Comparison of ENCODE assay signal across 12 mouse cellular contexts in the genomic region with DNA sequence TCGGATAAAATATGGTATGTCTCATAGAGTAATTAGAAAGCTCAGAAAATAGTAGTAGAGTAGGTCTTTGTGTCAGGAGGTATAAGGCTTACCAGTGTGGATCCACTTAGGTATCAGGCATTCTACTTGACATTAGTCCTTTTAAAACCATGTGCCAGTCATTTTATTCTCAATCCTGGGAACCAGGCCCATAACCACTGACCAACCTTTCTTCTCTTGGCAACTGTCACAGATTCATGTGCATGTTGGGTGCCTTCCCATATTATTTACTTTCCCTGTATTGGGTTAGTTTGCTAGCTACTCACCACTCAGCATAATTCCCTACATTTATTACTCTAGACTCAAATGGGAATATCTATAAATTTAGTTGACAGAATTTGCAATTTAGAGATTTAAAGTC.
"Had no signal": no experiment of that assay in that cellular context is flagged by ENCODE, and none has a peak within 500 bp of the region (broad histone marks: within the 10 kb centered on the region; RNA-seq: fewer than 3 reads in every experiment).

No protein-coding gene starts in this region.

- DNase-seq: kidney, postnatal 25 days; layer of hippocampus, postnatal 36 days; left cerebral cortex, postnatal 4 days; lung, embryonic 14.5 days; lung, postnatal 10 days; lung, postnatal 4 days; midbrain, embryonic 14.5 days; right cerebral cortex, postnatal 4 days; spleen, adult 18-20 months; thymus, adult 18-20 months; thymus, postnatal 25 days had no signal

- ATAC-seq: liver, embryonic 12.5 days had no signal
